Mouse (Mus musculus) CH12.LX (cell line): ENCODE results near the gene Hsd17b13. TPM values are rescaled to one million over a fixed set of nuclear protein-coding genes. Genes with fewer than 3 reads are reported as not detected.

Experiments
- DNase-seq: peaks from one replicate; pipeline ENCODE4 v3.0.0-alpha.2; 2013; ENCODE audit errors: extremely low read depth
- H3K27ac ChIP-seq: 2 replicates; pipeline ENCODE4 v1.5.1; 2012; ENCODE audit warnings: low read depth, mild to moderate bottlenecking, control low read depth, moderate library complexity; ENCODE audit not compliant: insufficient read depth
- H3K27me3 ChIP-seq: replicated peaks from 2 replicates; pipeline ENCODE3; 2012; ENCODE audit warnings: inconsistent platforms
- H3K36me3 ChIP-seq, 2 experiments: replicated peaks in 1 of 2; 2 replicates each; pipeline versions ENCODE3 to v1.6.1; 2012; ENCODE audit warnings: inconsistent platforms in 1 of 2, low read length in 1 of 2, mild to moderate bottlenecking in 1 of 2, mixed read lengths in 1 of 2, moderate library complexity in 1 of 2; ENCODE audit not compliant: control insufficient read depth in 1 of 2, insufficient read depth in 1 of 2
- H3K4me1 ChIP-seq, 2 experiments: 2 replicates each; pipeline ENCODE4 v1.6.1; 2012; ENCODE audit warnings: inconsistent platforms in 1 of 2, moderate library complexity in 1 of 2; ENCODE audit not compliant: insufficient read depth in 2 of 2, control insufficient read depth in 1 of 2
- H3K4me2 ChIP-seq: 2 replicates; pipeline ENCODE4 v1.6.1; 2012; ENCODE audit warnings: low read depth, mild to moderate bottlenecking, control low read depth; ENCODE audit not compliant: poor library complexity, insufficient read depth, severe bottlenecking
- H3K4me3 ChIP-seq, 3 experiments: fragments of 150-350 bp in 1 of 3; sonication (generic) in 1 of 3; replicated peaks in 1 of 3; 2 replicates each; pipeline versions ENCODE3 to v1.5.1; 2011 to 2012; ENCODE audit warnings: low read depth in 2 of 3, low read length in 2 of 3, mild to moderate bottlenecking in 2 of 3, moderate library complexity in 2 of 3, control low read depth in 1 of 3, improper control_type of control experiment in 1 of 3, inconsistent platforms in 1 of 3, mixed read lengths in 1 of 3; ENCODE audit not compliant: poor library complexity in 1 of 3
- H3K79me2 ChIP-seq: replicated peaks from 2 replicates; pipeline ENCODE4 v1.6.1; 2012; ENCODE audit warnings: mild to moderate bottlenecking, moderate library complexity; ENCODE audit not compliant: control insufficient read depth, poor library complexity, insufficient read depth, severe bottlenecking; ENCODE audit errors: extremely low read depth
- H3K9ac ChIP-seq: 2 replicates; pipeline ENCODE4 v1.6.1; 2012; ENCODE audit warnings: low read depth, mild to moderate bottlenecking, control low read depth, moderate library complexity; ENCODE audit not compliant: insufficient read depth
- H3K9me3 ChIP-seq: replicated peaks from 2 replicates; pipeline ENCODE3; 2012; ENCODE audit warnings: low read length, inconsistent platforms, mixed read lengths
- BHLHE40 ChIP-seq: IDR thresholded peaks from 2 replicates; pipeline ENCODE4 v1.6.1; 2011; ENCODE audit warnings: mild to moderate bottlenecking, low read depth, low read length, improper control_type of control experiment
- ETS1 ChIP-seq: conservative IDR thresholded peaks from 2 replicates; pipeline ENCODE4 v1.6.1; 2012; ENCODE audit warnings: low read depth, mild to moderate bottlenecking, inconsistent platforms, low read length, improper control_type of control experiment, moderate library complexity
- HCFC1 ChIP-seq: IDR thresholded peaks from 2 replicates; pipeline ENCODE4 v1.6.1; 2012; ENCODE audit warnings: low read depth, mild to moderate bottlenecking, inconsistent platforms, low read length, improper control_type of control experiment
- MAX ChIP-seq: IDR thresholded peaks from 2 replicates; pipeline ENCODE4 v1.6.1; 2011; ENCODE audit warnings: low read length, improper control_type of control experiment
- MXI1 ChIP-seq: IDR thresholded peaks from 2 replicates; pipeline ENCODE4 v1.6.1; 2011; ENCODE audit warnings: mild to moderate bottlenecking, low read depth, low read length, improper control_type of control experiment
- SMC3 ChIP-seq: IDR thresholded peaks from 2 replicates; pipeline ENCODE4 v1.6.1; 2011; ENCODE audit warnings: low read depth, low read length, improper control_type of control experiment
- dilution Hi-C: fragments of 300-500 bp; cut with MboI; formaldehyde crosslinking; loops from 2 replicates; pipeline ENCODE4 v1.14.3; 2020; ENCODE audit warnings: low sequenced_read_pairs; ENCODE audit not compliant: extremely low pct_unique_long_range_greater_than_20kb, extremely low pct_ligation_motif_present
- in situ Hi-C: fragments of 300-500 bp; cut with MboI; formaldehyde crosslinking; loops from 3 replicates; pipeline ENCODE4 v1.14.3; 2019; ENCODE audit warnings: low sequenced_read_pairs, low pct_ligation_motif_present, low pct_unique_long_range_greater_than_20kb, mixed read lengths
- polyA plus RNA-seq: library from polyadenylated mRNA; unstranded; fragments of >175 nt; gene quantifications from 2 replicates; pipeline ENCODE4 v1.2.1, GENCODE M21; 2012; ENCODE audit warnings: low read depth; ENCODE audit not compliant: insufficient read length
- total RNA-seq, 2 experiments: library from RNA; depleted of rRNA; stranded (reverse); fragments of 300-350 nt in 1 of 2; fragments of >200 nt in 1 of 2; gene quantifications; 2 replicates each; pipeline ENCODE4 v1.2.3; 2012 to 2014

Hsd17b13 gene
- total and polyA plus RNA-seq, 3 experiments, result 0.23 to 0.64 TPM; not detected in 1

DNA sequence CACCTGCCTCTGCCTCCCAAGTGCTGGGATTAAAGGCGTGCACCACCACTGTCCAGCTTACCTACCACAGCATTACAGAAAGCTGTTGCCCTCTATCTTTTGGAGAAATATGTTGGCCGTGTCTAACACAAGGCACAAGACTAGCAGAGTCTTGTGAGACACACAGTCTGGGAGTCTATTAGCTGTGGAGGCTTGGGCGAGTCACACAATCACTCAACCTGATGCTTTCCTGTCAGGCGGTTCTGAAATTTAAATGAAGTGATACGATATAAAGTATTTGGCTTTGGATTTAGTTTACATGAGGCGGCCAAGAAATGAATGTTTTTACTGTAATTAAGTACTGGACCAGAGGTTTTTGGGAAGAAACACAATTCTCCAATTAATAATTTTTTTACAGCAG is 71.0 kb downstream of the Hsd17b13 start:
- TF ChIP-seq ETS1 (no peak), BHLHE40 (no peak), MXI1 (no peak), HCFC1 (no peak), SMC3 (no peak), MAX (no peak)
- dilution Hi-C loops, result no loop called here
- Histone ChIP-seq H3K27me3 (no peaks in the 10 kb centered on the region), H3K79me2 (peaks cover 4% of the 10 kb centered on the region; the same call in 1 of the 2 replicates), H3K4me1 (peaks cover 6 to 9% of the 10 kb centered on the region in 2 experiments; a peak in 3 of 4 replicates), H3K36me3 (no peaks in the 10 kb centered on the region), H3K9ac (no peak overlapping the region), H3K9me3 (no peaks in the 10 kb centered on the region), H3K4me3 (no peak overlapping the region), H3K27ac (no peak overlapping the region), H3K4me2 (no peak overlapping the region)
- in situ Hi-C loops, result no loop called here
- no peak for DNase-seq

Other genes starting within 250 kb of the Hsd17b13 start
- gene Klhl8, start 66.2 kb downstream of the Hsd17b13 start, total RNA-seq (2012; rRNA removed), result 10.1 and 15.6 TPM in 2 replicates
- 5.4 and 5.7 TPM in 2 replicates for gene Klhl8, start 66.2 kb downstream of the Hsd17b13 start, total RNA-seq (2014; rRNA removed)
- gene Klhl8, start 66.2 kb downstream of the Hsd17b13 start, polyA plus RNA-seq, result 3.4 and 4.5 TPM in 2 replicates
- 7.7 and 9.4 TPM in 2 replicates for gene Hsd17b11, start 44.5 kb upstream of the Hsd17b13 start, total RNA-seq (2012; rRNA removed)
- 15.3 and 17.3 TPM in 2 replicates for gene Hsd17b11, start 44.5 kb upstream of the Hsd17b13 start, total RNA-seq (2014; rRNA removed)
- 23.1 and 25.8 TPM in 2 replicates for gene Hsd17b11, start 44.5 kb upstream of the Hsd17b13 start, polyA plus RNA-seq
- 58.5 and 63.8 TPM in 2 replicates for gene Nudt9, start 68.9 kb upstream of the Hsd17b13 start, total RNA-seq (2012; rRNA removed)
- gene Nudt9, start 68.9 kb upstream of the Hsd17b13 start, total RNA-seq (2014; rRNA removed), result 63.5 and 65.3 TPM in 2 replicates
- gene Nudt9, start 68.9 kb upstream of the Hsd17b13 start, polyA plus RNA-seq, result 83.8 and 92.8 TPM in 2 replicates
- gene Gm17660, start 100.2 kb upstream of the Hsd17b13 start, total RNA-seq (2012; rRNA removed), result not detected in 2 replicates
- not detected in 2 replicates for gene Gm17660, start 100.2 kb upstream of the Hsd17b13 start, total RNA-seq (2014; rRNA removed)
- gene Gm17660, start 100.2 kb upstream of the Hsd17b13 start, polyA plus RNA-seq, result not detected in 2 replicates
- gene Sparcl1, start 136.3 kb upstream of the Hsd17b13 start, total RNA-seq (2012; rRNA removed), result not detected in 2 replicates
- gene Sparcl1, start 136.3 kb upstream of the Hsd17b13 start, total RNA-seq (2014; rRNA removed), result not detected in 2 replicates
- not detected in 2 replicates for gene Sparcl1, start 136.3 kb upstream of the Hsd17b13 start, polyA plus RNA-seq
- not detected in 2 replicates for gene Dspp, start 193.3 kb upstream of the Hsd17b13 start, total RNA-seq (2012; rRNA removed)
- not detected in 2 replicates for gene Dspp, start 193.3 kb upstream of the Hsd17b13 start, total RNA-seq (2014; rRNA removed)
- gene Dspp, start 193.3 kb upstream of the Hsd17b13 start, polyA plus RNA-seq, result not detected in 2 replicates
- 0.08 TPM in 1 of 2 replicates, not detected in the other for gene Dmp1, start 225.2 kb upstream of the Hsd17b13 start, total RNA-seq (2012; rRNA removed)
- 0.12 and 0.14 TPM in 2 replicates for gene Dmp1, start 225.2 kb upstream of the Hsd17b13 start, total RNA-seq (2014; rRNA removed)
- gene Dmp1, start 225.2 kb upstream of the Hsd17b13 start, polyA plus RNA-seq, result 0.84 and 0.93 TPM in 2 replicates